Mouse (Mus musculus) erythroblast, adult 5-6 weeks (primary cell): Measurements from ENCODE around the gene Scarf1. TPM values are rescaled to one million over a fixed set of nuclear protein-coding genes. Genes with fewer than 3 reads are reported as not detected.
"Not testable (repeated sequence)": the region's sequence is repeated elsewhere in the genome, so short reads cannot be mapped to it uniquely, and the experiment has no call there.

Source experiments
- ATAC-seq: replicated peaks from 2 replicates; pipeline ENCODE4 v1.8.0; 2016; ENCODE audit warnings: moderate number of reproducible peaks, mild to moderate bottlenecking, moderate TSS enrichment, inconsistent platforms; ENCODE audit not compliant: poor library complexity, low FRiP score, severe bottlenecking
- total RNA-seq, 2 experiments: library from RNA; stranded (forward) in 1 of 2; stranded (reverse) in 1 of 2; fragments of 150-400 nt in 1 of 2; fragments of 200-764, 138-1000 nt in 1 of 2; gene quantifications; 2 replicates each; pipeline versions ENCODE4 v1.2.3 to v1.2.4; 2015 to 2017; ENCODE audit warnings: low replicate concordance in 2 of 2

Gene Scarf1
- total RNA-seq, 2 experiments from 2014 or later, result 1.4 TPM; not detected in 1

- no peak for ATAC-seq
These were observed 21.9 kb downstream of the Scarf1 start for GRCm38 (mm10) chr11:75535106-75535795.

GRCm38 (mm10) chr11:75536255-75537024, 23.1 kb downstream of the Scarf1 start:
- no peak for ATAC-seq

- no peak for ATAC-seq
These were observed 23.7 kb downstream of the Scarf1 start for GRCm38 (mm10) chr11:75537025-75537414.

- no peak for ATAC-seq
These were observed 24.3 kb downstream of the Scarf1 start for GRCm38 (mm10) chr11:75537491-75538183.

- ATAC-seq, result no peak
These were observed 25.0 kb downstream of the Scarf1 start for GRCm38 (mm10) chr11:75538184-75538969.

- ATAC-seq, result no peak
These were observed 25.6 kb downstream of the Scarf1 start for GRCm38 (mm10) chr11:75538970-75539299.

- ATAC-seq, result no peak
These were observed 26.9 kb downstream of the Scarf1 start for GRCm38 (mm10) chr11:75540209-75540608.

- ATAC-seq, result no peak
These were observed 27.6 kb downstream of the Scarf1 start for GRCm38 (mm10) chr11:75540710-75541581.

- no peak for ATAC-seq
These were observed 31.4 kb downstream of the Scarf1 start for GRCm38 (mm10) chr11:75544713-75545112.

GRCm38 (mm10) chr11:75546057-75546456, 32.7 kb downstream of the Scarf1 start:
- ATAC-seq, result no peak

GRCm38 (mm10) chr11:75549658-75550111, 36.3 kb downstream of the Scarf1 start:
- ATAC-seq, result no peak

GRCm38 (mm10) chr11:75550200-75550946, 37.0 kb downstream of the Scarf1 start:
- no peak for ATAC-seq

- no peak for ATAC-seq
These were observed 38.0 kb downstream of the Scarf1 start for GRCm38 (mm10) chr11:75551321-75551720.

- ATAC-seq, result no peak
These were observed 38.7 kb downstream of the Scarf1 start for GRCm38 (mm10) chr11:75551961-75552441.

- no peak for ATAC-seq
These were observed 39.7 kb downstream of the Scarf1 start for GRCm38 (mm10) chr11:75552906-75553482.

GRCm38 (mm10) chr11:75556006-75556405, 42.7 kb downstream of the Scarf1 start:
- ATAC-seq, result not testable (repeated sequence)

- ATAC-seq, result no peak
These were observed 43.8 kb downstream of the Scarf1 start for GRCm38 (mm10) chr11:75557142-75557541.

- ATAC-seq, result no peak
These were observed 44.8 kb downstream of the Scarf1 start for GRCm38 (mm10) chr11:75558101-75558500.
